Mouse (Mus musculus) MEL (cell line): ENCODE data around the gene Chil1.

Experiments used
- CHD1 ChIP-seq: IDR thresholded peaks from 2 replicates; pipeline ENCODE4 v1.6.1; 2012; ENCODE audit warnings: low read depth, mild to moderate bottlenecking, inconsistent platforms, low read length, improper control_type of control experiment
- CTCF ChIP-seq, 3 experiments: IDR thresholded peaks in 2 of 3; conservative IDR thresholded peaks in 1 of 3; 2 replicates each; pipeline ENCODE4 v1.5.1; 2011 to 2012; ENCODE audit warnings: low read length in 3 of 3, low read depth in 2 of 3, mild to moderate bottlenecking in 2 of 3, improper control_type of control experiment in 1 of 3, inconsistent platforms in 1 of 3, mixed read lengths in 1 of 3, moderate library complexity in 1 of 3; ENCODE audit not compliant: control insufficient read depth in 1 of 3, insufficient read depth in 1 of 3, poor library complexity in 1 of 3, severe bottlenecking in 1 of 3
- EP300 ChIP-seq, 2 experiments: IDR thresholded peaks; 2 replicates each; pipeline ENCODE4 v1.6.1; 2011; ENCODE audit warnings: improper control_type of control experiment in 2 of 2, low read length in 2 of 2, low read depth in 1 of 2, mild to moderate bottlenecking in 1 of 2
- POLR2A ChIP-seq, 2 experiments: IDR thresholded peaks; 2 replicates each; pipeline ENCODE4 v1.6.1; 2011 to 2012; ENCODE audit warnings: low read length in 2 of 2, mild to moderate bottlenecking in 2 of 2, control low read depth in 1 of 2, improper control_type of control experiment in 1 of 2, low read depth in 1 of 2, moderate library complexity in 1 of 2; ENCODE audit not compliant: control insufficient read depth in 1 of 2, insufficient read depth in 1 of 2, poor library complexity in 1 of 2
- ZMIZ1 ChIP-seq: IDR thresholded peaks from 2 replicates; pipeline ENCODE4 v1.6.1; 2012; ENCODE audit warnings: low read depth, mild to moderate bottlenecking, inconsistent platforms, low read length, improper control_type of control experiment, moderate library complexity

DNA sequence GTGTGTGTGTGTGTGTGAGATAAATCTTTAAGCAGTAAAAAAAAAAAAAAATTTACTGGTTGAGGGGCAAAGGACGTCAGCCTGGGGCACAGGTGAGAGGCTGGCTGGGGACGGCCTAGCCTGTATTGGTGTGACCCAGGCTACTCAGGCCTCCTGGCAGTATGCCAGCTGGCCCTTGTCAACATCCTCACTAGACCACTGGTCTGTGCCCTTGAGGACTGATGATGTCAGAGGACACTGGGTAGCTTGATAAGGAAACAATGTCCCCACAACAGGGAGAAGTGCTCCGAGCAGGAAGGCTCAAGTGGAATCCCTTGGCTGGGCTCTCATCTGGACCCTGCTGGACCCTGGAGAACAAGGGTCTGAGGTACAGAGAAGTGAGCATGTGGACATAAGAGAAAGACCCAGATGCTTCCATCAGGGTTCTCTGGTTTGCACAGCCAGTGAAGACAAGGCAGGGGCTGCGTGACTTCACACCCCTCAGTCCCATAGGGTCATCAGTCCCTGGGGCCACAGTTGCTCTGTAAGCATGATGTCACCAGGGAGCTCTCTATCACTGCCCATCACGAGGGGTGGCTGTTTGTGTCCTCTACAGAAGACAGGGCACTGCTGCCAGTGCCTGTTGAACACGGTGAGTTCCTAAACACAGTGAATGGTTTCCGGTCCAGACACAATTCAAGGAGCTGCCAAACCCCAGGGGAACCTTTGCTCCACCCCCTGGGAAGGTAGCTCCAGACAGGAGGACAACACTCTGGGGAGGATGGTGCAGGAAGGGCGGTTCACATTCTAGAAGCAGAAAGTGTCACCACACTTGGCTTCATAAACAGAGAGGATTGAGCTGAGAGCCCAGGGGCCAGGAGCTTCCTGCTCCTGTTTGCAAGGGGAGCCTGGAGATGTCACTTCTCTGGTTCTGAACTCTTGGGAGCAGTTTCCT is 40.4 kb downstream of the Chil1 start:
- no peak for TF ChIP-seq CTCF (IDR thresholded peaks at IDR 0.05 in 2 of 3, conservative IDR thresholded peaks at IDR 0.05 in 1 of 3; ENCODE audit: control insufficient read depth in 1 of 3, insufficient read depth in 1 of 3, low read depth in 2 of 3, low read length in 3 of 3, poor library complexity in 1 of 3, severe bottlenecking in 1 of 3)
- TF ChIP-seq POLR2A (IDR thresholded peaks at IDR 0.05; ENCODE audit: control insufficient read depth in 1 of 2, insufficient read depth in 1 of 2, low read depth in 1 of 2, low read length in 2 of 2, poor library complexity in 1 of 2) = no peak
- no peak for TF ChIP-seq ZMIZ1
- no peak for TF ChIP-seq EP300 (IDR thresholded peaks at IDR 0.05; ENCODE audit: low read depth in 1 of 2, low read length in 2 of 2)
- TF ChIP-seq CHD1 = no peak
